ENCODE assay signal across 9 mouse cellular contexts in the genomic region with DNA sequence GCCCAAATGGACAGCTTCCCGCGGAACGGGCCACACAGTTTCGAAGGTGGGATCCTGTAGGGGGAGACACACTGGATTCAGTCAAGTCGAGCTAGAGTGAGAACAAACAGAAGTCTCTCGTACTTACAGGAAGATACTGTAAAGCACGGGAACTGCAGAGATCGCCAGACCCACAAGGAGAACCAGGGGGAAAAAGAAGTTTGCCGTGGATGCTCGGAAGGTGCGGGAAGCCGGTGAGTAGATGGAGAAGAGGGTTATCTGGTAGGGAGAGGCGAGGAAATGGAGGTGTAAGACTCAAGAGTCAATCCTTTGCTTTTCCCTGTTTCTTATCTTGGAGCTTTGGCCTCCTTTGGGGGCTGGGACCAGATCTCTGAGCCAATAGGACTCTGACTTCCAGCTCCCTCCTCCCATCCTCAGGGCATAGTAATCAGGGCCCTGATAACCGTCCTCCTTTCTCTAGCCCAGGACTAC. TPM values are rescaled to one million over a fixed set of nuclear protein-coding genes. Genes with fewer than 3 reads are reported as not detected.
A peak's percentile ranks its signal among the peaks of the same experiment; 100 is the strongest.
DNase-seq lines count a peak whose midpoint lies in the region; ATAC-seq and TF ChIP-seq lines count a peak whose summit lies in the region.
"Had no signal": no experiment of that assay in that cellular context is flagged by ENCODE, and none has a peak within 500 bp of the region (broad histone marks: within the 10 kb centered on the region; RNA-seq: fewer than 3 reads in every experiment).

No protein-coding gene starts in this region.

- H3K36me3 ChIP-seq in forebrain, embryonic 10.5 days (replicated peaks), result peaks cover 18% of the 10 kb centered on the region
- peaks cover 11% of the 10 kb centered on the region for H3K36me3 ChIP-seq in forebrain, embryonic 15.5 days
- H3K36me3 ChIP-seq in thymus, adult 2 months (ENCODE audit: control insufficient read depth, insufficient read depth, low read length), result peaks cover 9% of the 10 kb centered on the region
- H3K36me3 ChIP-seq in limb, embryonic 12.5 days, result peaks cover 16% of the 10 kb centered on the region

- peak overlapping the region; percentile 22 for H3K4me3 ChIP-seq in forebrain, embryonic 10.5 days
- no peak overlapping the region for H3K4me3 ChIP-seq in forebrain, embryonic 15.5 days
- H3K4me3 ChIP-seq in thymus, adult 2 months (ENCODE audit: control insufficient read depth, insufficient read depth, low read length), result no peak overlapping the region
- no peak overlapping the region for H3K4me3 ChIP-seq in limb, embryonic 12.5 days (replicated peaks)

- H3K4me2 ChIP-seq in forebrain, embryonic 15.5 days (replicated peaks), result no peak overlapping the region
- peak overlapping the region; percentile 19; the same call in 1 of the 2 replicates for H3K4me2 ChIP-seq in limb, embryonic 12.5 days

- H3K27me3 ChIP-seq in forebrain, embryonic 10.5 days (ENCODE audit: poor library complexity, severe bottlenecking), result no peaks in the 10 kb centered on the region
- H3K27me3 ChIP-seq in forebrain, embryonic 15.5 days, result no peaks in the 10 kb centered on the region
- H3K27me3 ChIP-seq in thymus, adult 2 months (ENCODE audit: control insufficient read depth, insufficient read depth, low read length), result no peaks in the 10 kb centered on the region
- H3K27me3 ChIP-seq in limb, embryonic 12.5 days, result no peaks in the 10 kb centered on the region

- no peak for TF ChIP-seq CTCF in thymus, adult 2 months (IDR thresholded peaks at IDR 0.05; ENCODE audit: borderline replicate concordance, control insufficient read depth, extremely low read depth, insufficient read depth, low read length, poor library complexity)

- no peaks in the 10 kb centered on the region for H3K9me3 ChIP-seq in forebrain, embryonic 10.5 days
- H3K9me3 ChIP-seq in forebrain, embryonic 15.5 days, result no peaks in the 10 kb centered on the region
- no peaks in the 10 kb centered on the region for H3K9me3 ChIP-seq in limb, embryonic 12.5 days

- no peak overlapping the region; the same call in 1 of the 2 replicates for H3K27ac ChIP-seq in forebrain, embryonic 10.5 days
- H3K27ac ChIP-seq in forebrain, embryonic 15.5 days (replicated peaks), result no peak overlapping the region
- peak overlapping the region; percentile 33; the same call in 1 of the 2 replicates for H3K27ac ChIP-seq in thymus, adult 2 months (ENCODE audit: control insufficient read depth, insufficient read depth, low read length)
- no peak overlapping the region for H3K27ac ChIP-seq in limb, embryonic 12.5 days

- H3K4me1 ChIP-seq in forebrain, embryonic 10.5 days, result peaks cover 29% of the 10 kb centered on the region
- H3K4me1 ChIP-seq in forebrain, embryonic 15.5 days, result peaks cover 19% of the 10 kb centered on the region
- peaks cover 21% of the 10 kb centered on the region for H3K4me1 ChIP-seq in thymus, adult 2 months (replicated peaks; ENCODE audit: control insufficient read depth, insufficient read depth, low read length)
- peaks cover 17% of the 10 kb centered on the region; the same call in 1 of the 2 replicates for H3K4me1 ChIP-seq in limb, embryonic 12.5 days (replicated peaks)

- no peak for DNase-seq in forebrain, embryonic 10.5 days (ENCODE audit: extremely low spot score, low spot score)
- DNase-seq in thymus, adult 2 months, result no peak
- no peak for DNase-seq in thymus, postnatal 10 days (ENCODE audit: low spot score in 2 of 2)
- DNase-seq in cerebellum, adult 18-20 months, result no peak
- no peak for DNase-seq in layer of hippocampus, adult 9-10 months (ENCODE audit: low spot score)
- no peak for DNase-seq in right cerebral cortex, postnatal 10 days (ENCODE audit: low spot score in 2 of 2)
- DNase-seq: right cerebral cortex, postnatal 25 days had no signal

- no peak overlapping the region for H3K9ac ChIP-seq in forebrain, embryonic 15.5 days (replicated peaks)
- H3K9ac ChIP-seq in limb, embryonic 12.5 days (replicated peaks), result no peak overlapping the region

- 11% methylated on average over 14 of the region's 14 CpGs for WGBS in forebrain, embryonic 10.5 days
- WGBS in forebrain, embryonic 15.5 days, result 18% methylated on average over 14 of the region's 14 CpGs
- 59% methylated on average over 14 of the region's 14 CpGs for WGBS in thymus, adult 2 months
- 18% methylated on average over 14 of the region's 14 CpGs for WGBS in limb, embryonic 12.5 days

- no peak for ATAC-seq in forebrain, embryonic 15.5 days (replicated peaks)
- no peak for ATAC-seq in limb, embryonic 12.5 days (ENCODE audit: insufficient number of reproducible peaks, insufficient read depth, low FRiP score, low TSS enrichment, low read depth)

- no peak for TF ChIP-seq POLR2A in thymus, adult 2 months (IDR thresholded peaks at IDR 0.05; ENCODE audit: control insufficient read depth, extremely low read depth, insufficient read depth, low read length, poor library complexity)

RNA-seq across cellular contexts. Expression of a gene that starts 1.3 kb away (rescaled TPM):
- 14.6 and 15.4 TPM in 2 replicates for polyA plus RNA-seq in forebrain, embryonic 10.5 days (2016; fragmentation: Nextera tagmentation; extraction: Ambion mirVana)
- polyA plus RNA-seq in forebrain, embryonic 15.5 days (2015; fragmentation: Nextera tagmentation; extraction: Ambion mirVana), result 15.7 and 16.5 TPM in 2 replicates
- 4.3 and 4.9 TPM in 2 replicates for polyA plus RNA-seq in thymus, adult 2 months (2012; rRNA removed)
- 19.5 and 20.7 TPM in 2 replicates for polyA plus RNA-seq in limb, embryonic 12.5 days (2016; fragmentation: Nextera tagmentation; extraction: Ambion mirVana)

RNA-seq across cellular contexts. Expression of a gene that starts 10.4 kb away (rescaled TPM):
- 3.3 and 4.1 TPM in 2 replicates for polyA plus RNA-seq in forebrain, embryonic 10.5 days (2016; fragmentation: Nextera tagmentation; extraction: Ambion mirVana)
- 2.6 and 3.1 TPM in 2 replicates for polyA plus RNA-seq in forebrain, embryonic 15.5 days (2015; fragmentation: Nextera tagmentation; extraction: Ambion mirVana)
- polyA plus RNA-seq in thymus, adult 2 months (2012; rRNA removed), result 21.7 and 27.9 TPM in 2 replicates
- 6.6 and 6.7 TPM in 2 replicates for polyA plus RNA-seq in limb, embryonic 12.5 days (2016; fragmentation: Nextera tagmentation; extraction: Ambion mirVana)

RNA-seq across cellular contexts. Expression of a gene that starts 21.9 kb away (rescaled TPM):
- 72.9 and 76.6 TPM in 2 replicates for polyA plus RNA-seq in forebrain, embryonic 10.5 days (2016; fragmentation: Nextera tagmentation; extraction: Ambion mirVana)
- 49.5 and 51.7 TPM in 2 replicates for polyA plus RNA-seq in forebrain, embryonic 15.5 days (2015; fragmentation: Nextera tagmentation; extraction: Ambion mirVana)
- polyA plus RNA-seq in thymus, adult 2 months (2012; rRNA removed), result 185 and 202 TPM in 2 replicates
- 69.5 and 70.3 TPM in 2 replicates for polyA plus RNA-seq in limb, embryonic 12.5 days (2016; fragmentation: Nextera tagmentation; extraction: Ambion mirVana)

RNA-seq across cellular contexts. Expression of a gene that starts 25.7 kb away (rescaled TPM):
- polyA plus RNA-seq in forebrain, embryonic 10.5 days (2016; fragmentation: Nextera tagmentation; extraction: Ambion mirVana), result 286 and 298 TPM in 2 replicates
- polyA plus RNA-seq in forebrain, embryonic 15.5 days (2015; fragmentation: Nextera tagmentation; extraction: Ambion mirVana), result 247 and 254 TPM in 2 replicates
- polyA plus RNA-seq in thymus, adult 2 months (2012; rRNA removed), result 53.6 and 57.6 TPM in 2 replicates
- 284 and 296 TPM in 2 replicates for polyA plus RNA-seq in limb, embryonic 12.5 days (2016; fragmentation: Nextera tagmentation; extraction: Ambion mirVana)

RNA-seq across cellular contexts. Expression of a gene that starts 26.4 kb away (rescaled TPM):
- 37.5 and 40.9 TPM in 2 replicates for polyA plus RNA-seq in forebrain, embryonic 10.5 days (2016; fragmentation: Nextera tagmentation; extraction: Ambion mirVana)
- polyA plus RNA-seq in forebrain, embryonic 15.5 days (2015; fragmentation: Nextera tagmentation; extraction: Ambion mirVana), result 54.8 and 66.7 TPM in 2 replicates
- 75.5 and 82.5 TPM in 2 replicates for polyA plus RNA-seq in thymus, adult 2 months (2012; rRNA removed)
- polyA plus RNA-seq in limb, embryonic 12.5 days (2016; fragmentation: Nextera tagmentation; extraction: Ambion mirVana), result 59.4 and 61.4 TPM in 2 replicates
